Mouse (Mus musculus) olfactory bulb, adult 2 months (tissue): Measurements from ENCODE around the gene Zfp691.

Source experiments
- CTCF ChIP-seq: fragments of 200-500 bp; IDR thresholded peaks from 2 replicates; pipeline ENCODE4 v1.5.1; 2012; ENCODE audit warnings: low read depth, mild to moderate bottlenecking, low read length, moderate library complexity; ENCODE audit not compliant: insufficient read depth
- POLR2A ChIP-seq: fragments of 200-500 bp; IDR thresholded peaks from 2 replicates; pipeline ENCODE4 v1.6.1; 2012; ENCODE audit warnings: mild to moderate bottlenecking, low read depth, low read length, moderate library complexity; ENCODE audit not compliant: insufficient read depth

- no peak for TF ChIP-seq CTCF
- TF ChIP-seq POLR2A: no peak
These were observed 3.7 kb upstream of the Zfp691 start for GRCm38 (mm10) chr4:119177702-119178101.
